Mouse (Mus musculus): ENCODE data around the gene Tspo2. TPM values are rescaled to one million over a fixed set of nuclear protein-coding genes. Genes with fewer than 3 reads are reported as not detected.

Gene Tspo2
- polyA plus RNA-seq, 1 experiment from 2014 or later, result 4.6 TPM

DNA sequence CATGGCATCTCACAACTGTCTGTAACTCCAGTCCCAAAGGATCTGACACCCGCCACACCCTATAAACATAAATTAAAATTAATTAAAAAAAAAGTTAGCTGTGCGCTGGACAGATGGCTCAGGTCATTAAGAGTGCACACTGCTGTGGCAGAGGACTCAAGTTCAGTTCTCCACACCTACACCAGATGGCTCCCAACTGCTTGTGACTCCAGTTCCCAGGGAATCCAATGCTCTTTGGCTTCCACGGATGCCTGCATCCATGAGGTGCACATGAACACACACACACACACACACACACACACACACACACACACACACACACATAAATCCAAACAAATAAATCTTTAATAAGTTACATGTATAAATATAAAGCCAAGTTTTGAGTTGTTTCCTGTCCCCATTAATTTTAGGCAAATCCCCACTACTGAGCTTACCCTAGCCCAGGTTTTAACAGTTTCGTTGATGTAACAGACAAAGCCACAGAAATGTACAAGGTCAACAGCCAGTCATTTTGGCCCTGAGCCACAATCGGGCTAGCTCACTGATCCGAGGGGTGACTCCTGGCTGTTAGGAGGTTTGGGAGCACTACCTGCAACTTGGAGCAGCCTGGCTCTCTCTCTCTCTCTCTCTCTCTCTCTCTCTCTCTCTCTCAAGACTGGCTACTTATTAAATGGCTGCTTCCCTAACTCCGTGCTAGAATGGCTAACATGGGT lies 8.4 kb downstream of the Tspo2 start:
- H3K4me3 ChIP-seq (replicated peaks; ENCODE audit: low read depth, low read length), result no peak overlapping the region
- no peaks in the 10 kb centered on the region for H3K4me1 ChIP-seq (ENCODE audit: control insufficient read depth, insufficient read depth, low read length)
- no peaks in the 10 kb centered on the region for H3K36me3 ChIP-seq (ENCODE audit: control insufficient read depth, insufficient read depth, low read length)
- no peak overlapping the region for H3K9ac ChIP-seq (replicated peaks; ENCODE audit: low read length)
- no peak for ATAC-seq (ENCODE audit: low FRiP score, low TSS enrichment)
- peak; percentile 26 for DNase-seq
- WGBS, result 75% methylated on average over 7 of the region's 7 CpGs
- no peak overlapping the region for H3K27ac ChIP-seq (replicated peaks; ENCODE audit: low read depth, low read length)
- no peaks in the 10 kb centered on the region for H3K9me3 ChIP-seq (ENCODE audit: control insufficient read depth, low read length)
- H3K27me3 ChIP-seq (ENCODE audit: control insufficient read depth, insufficient read depth, low read length), result no peaks in the 10 kb centered on the region
- H3K4me2 ChIP-seq (ENCODE audit: low read length), result no peak overlapping the region

DNA sequence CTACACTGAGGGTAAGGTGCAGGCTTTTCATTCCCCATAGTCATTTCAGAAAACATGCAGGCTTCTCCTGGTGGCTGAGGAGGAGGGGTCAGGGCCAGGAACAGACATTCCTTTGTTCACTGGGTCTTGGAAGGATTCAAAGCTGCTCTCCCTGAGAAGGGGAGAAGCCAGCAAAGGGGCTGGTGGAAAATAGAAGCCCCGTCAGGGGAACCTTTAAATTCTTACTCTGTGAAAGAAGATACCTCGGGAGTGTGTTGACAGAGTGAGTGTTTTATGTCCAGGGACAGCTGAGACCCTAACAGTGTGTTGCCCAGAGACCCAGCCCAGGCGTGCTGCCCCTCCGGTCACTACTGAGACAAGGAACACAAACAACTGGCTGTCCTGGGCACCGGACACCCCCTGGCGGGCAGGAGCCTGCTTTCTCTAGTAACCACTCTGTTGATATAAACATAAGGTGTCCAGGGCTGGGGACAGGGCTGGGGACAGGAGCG lies 13.9 kb downstream of the Tspo2 start:
- Histone ChIP-seq H3K27me3 (ENCODE audit: control insufficient read depth, insufficient read depth, low read length) (no peaks in the 10 kb centered on the region), H3K4me3 (replicated peaks; ENCODE audit: low read depth, low read length) (no peak overlapping the region), H3K4me2 (ENCODE audit: low read length) (no peak overlapping the region), H3K4me1 (ENCODE audit: control insufficient read depth, insufficient read depth, low read length) (0 out of 2 replicates have a peak, but pooled peaks cover 2% of the 10 kb centered on the region), H3K36me3 (ENCODE audit: control insufficient read depth, insufficient read depth, low read length) (no peaks in the 10 kb centered on the region), H3K27ac (replicated peaks; ENCODE audit: low read depth, low read length) (no peak overlapping the region), H3K9ac (replicated peaks; ENCODE audit: low read length) (no peak overlapping the region), H3K9me3 (ENCODE audit: control insufficient read depth, low read length) (no peaks in the 10 kb centered on the region)
- ATAC-seq (ENCODE audit: low FRiP score, low TSS enrichment), result no peak
- DNase-seq, result no peak
- 39% methylated on average over 7 of the region's 7 CpGs for WGBS

DNA sequence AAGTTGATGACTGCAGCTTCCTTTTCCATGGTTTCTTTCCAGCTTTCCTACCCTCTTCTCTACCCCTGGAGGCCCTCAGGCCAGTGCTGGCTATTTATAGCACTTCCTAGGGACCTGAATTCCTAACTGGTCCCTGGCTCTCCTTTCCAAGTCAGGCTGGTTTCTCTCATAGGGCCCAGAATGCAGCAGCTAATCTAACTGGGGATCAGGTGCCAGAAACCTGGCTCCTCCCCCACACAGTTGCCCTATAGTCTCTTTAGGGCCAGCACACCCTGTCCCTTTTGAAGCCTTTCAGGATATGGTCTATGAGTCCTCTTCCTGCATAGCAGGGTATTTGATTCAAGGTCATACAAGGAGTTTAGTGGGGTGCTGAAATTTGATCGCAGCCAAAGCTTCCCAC lies 14.8 kb downstream of the Tspo2 start:
- Histone ChIP-seq H3K27ac (replicated peaks; ENCODE audit: low read depth, low read length) (no peak overlapping the region), H3K36me3 (ENCODE audit: control insufficient read depth, insufficient read depth, low read length) (no peaks in the 10 kb centered on the region), H3K9ac (replicated peaks; ENCODE audit: low read length) (no peak overlapping the region), H3K4me3 (replicated peaks; ENCODE audit: low read depth, low read length) (no peak overlapping the region), H3K9me3 (ENCODE audit: control insufficient read depth, low read length) (no peaks in the 10 kb centered on the region), H3K27me3 (ENCODE audit: control insufficient read depth, insufficient read depth, low read length) (no peaks in the 10 kb centered on the region), H3K4me2 (ENCODE audit: low read length) (no peak overlapping the region), H3K4me1 (ENCODE audit: control insufficient read depth, insufficient read depth, low read length) (0 out of 2 replicates have a peak, but pooled peaks cover 4% of the 10 kb centered on the region)
- ATAC-seq (ENCODE audit: low FRiP score, low TSS enrichment) (no peak), DNase-seq (no peak)
- 88% methylated on average over 1 of the region's 1 CpGs for WGBS

DNA sequence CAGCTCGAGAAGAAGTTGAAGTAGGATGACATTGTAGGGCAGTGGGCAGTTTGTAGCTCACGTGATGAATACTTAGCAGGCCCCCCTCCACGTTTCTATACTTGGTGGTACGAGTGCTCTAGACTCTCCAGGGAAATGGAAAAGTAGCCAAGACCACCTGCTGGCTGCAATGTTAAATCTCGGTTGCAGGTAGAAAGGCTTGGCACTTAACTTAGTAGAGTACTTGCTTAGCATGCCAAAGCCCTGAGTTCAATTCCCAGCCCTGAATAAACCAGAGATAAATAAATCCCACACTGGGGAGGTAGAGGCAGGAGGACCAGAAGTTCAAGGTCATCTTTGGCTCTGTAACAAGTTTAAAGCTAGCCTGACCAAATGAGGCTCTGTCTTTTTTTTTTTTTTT lies 16.8 kb downstream of the Tspo2 start:
- H3K4me2 ChIP-seq (ENCODE audit: low read length), result no peak overlapping the region
- WGBS, result 76% methylated on average over 5 of the region's 5 CpGs
- no peak for ATAC-seq (ENCODE audit: low FRiP score, low TSS enrichment)
- H3K27ac ChIP-seq (replicated peaks; ENCODE audit: low read depth, low read length), result no peak overlapping the region
- no peak overlapping the region for H3K9ac ChIP-seq (replicated peaks; ENCODE audit: low read length)
- no peaks in the 10 kb centered on the region for H3K9me3 ChIP-seq (ENCODE audit: control insufficient read depth, low read length)
- H3K4me3 ChIP-seq (replicated peaks; ENCODE audit: low read depth, low read length), result no peak overlapping the region
- H3K4me1 ChIP-seq (ENCODE audit: control insufficient read depth, insufficient read depth, low read length), result 0 out of 2 replicates have a peak, but pooled peaks cover 4% of the 10 kb centered on the region
- no peak for DNase-seq
- H3K36me3 ChIP-seq (ENCODE audit: control insufficient read depth, insufficient read depth, low read length), result no peaks in the 10 kb centered on the region
- no peaks in the 10 kb centered on the region for H3K27me3 ChIP-seq (ENCODE audit: control insufficient read depth, insufficient read depth, low read length)

DNA sequence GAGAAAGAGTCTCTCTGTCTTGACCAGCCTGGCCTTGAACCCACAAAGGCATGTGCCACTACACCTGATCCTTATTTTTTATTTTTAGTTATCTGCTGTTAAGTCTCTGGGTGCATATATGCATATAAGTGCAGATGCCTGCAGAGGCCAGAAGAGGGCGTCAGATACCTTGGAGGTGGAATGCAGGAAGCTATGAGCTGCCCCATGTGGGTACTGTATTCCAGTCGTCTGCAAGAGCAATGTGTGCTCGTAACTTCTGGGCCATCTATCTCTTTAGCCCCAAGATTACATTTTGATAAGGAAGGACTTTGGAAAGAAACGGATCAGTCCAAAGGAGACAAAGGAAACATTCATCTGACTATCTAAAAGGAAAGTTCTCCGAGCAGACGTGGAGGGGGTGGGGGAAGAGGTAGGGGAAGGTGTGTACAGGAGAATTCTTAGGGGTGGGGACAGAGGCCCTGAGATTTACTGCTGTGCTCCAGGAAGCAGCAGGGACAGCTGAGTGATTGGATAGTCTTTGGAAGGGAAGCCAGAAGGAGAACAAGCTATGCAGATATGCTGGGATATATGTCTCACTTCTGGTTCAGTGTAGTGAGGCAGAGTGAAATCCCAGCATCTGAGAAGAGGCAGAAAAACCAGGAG lies 17.5 kb downstream of the Tspo2 start:
- ATAC-seq (ENCODE audit: low FRiP score, low TSS enrichment), result no peak
- Histone ChIP-seq H3K9me3 (ENCODE audit: control insufficient read depth, low read length) (no peaks in the 10 kb centered on the region), H3K4me2 (ENCODE audit: low read length) (no peak overlapping the region), H3K9ac (replicated peaks; ENCODE audit: low read length) (no peak overlapping the region), H3K4me1 (ENCODE audit: control insufficient read depth, insufficient read depth, low read length) (0 out of 2 replicates have a peak, but pooled peaks cover 4% of the 10 kb centered on the region), H3K4me3 (replicated peaks; ENCODE audit: low read depth, low read length) (no peak overlapping the region), H3K27me3 (ENCODE audit: control insufficient read depth, insufficient read depth, low read length) (no peaks in the 10 kb centered on the region), H3K36me3 (ENCODE audit: control insufficient read depth, insufficient read depth, low read length) (no peaks in the 10 kb centered on the region), H3K27ac (replicated peaks; ENCODE audit: low read depth, low read length) (no peak overlapping the region)
- 78% methylated on average over 6 of the region's 6 CpGs for WGBS
- no peak for DNase-seq

DNA sequence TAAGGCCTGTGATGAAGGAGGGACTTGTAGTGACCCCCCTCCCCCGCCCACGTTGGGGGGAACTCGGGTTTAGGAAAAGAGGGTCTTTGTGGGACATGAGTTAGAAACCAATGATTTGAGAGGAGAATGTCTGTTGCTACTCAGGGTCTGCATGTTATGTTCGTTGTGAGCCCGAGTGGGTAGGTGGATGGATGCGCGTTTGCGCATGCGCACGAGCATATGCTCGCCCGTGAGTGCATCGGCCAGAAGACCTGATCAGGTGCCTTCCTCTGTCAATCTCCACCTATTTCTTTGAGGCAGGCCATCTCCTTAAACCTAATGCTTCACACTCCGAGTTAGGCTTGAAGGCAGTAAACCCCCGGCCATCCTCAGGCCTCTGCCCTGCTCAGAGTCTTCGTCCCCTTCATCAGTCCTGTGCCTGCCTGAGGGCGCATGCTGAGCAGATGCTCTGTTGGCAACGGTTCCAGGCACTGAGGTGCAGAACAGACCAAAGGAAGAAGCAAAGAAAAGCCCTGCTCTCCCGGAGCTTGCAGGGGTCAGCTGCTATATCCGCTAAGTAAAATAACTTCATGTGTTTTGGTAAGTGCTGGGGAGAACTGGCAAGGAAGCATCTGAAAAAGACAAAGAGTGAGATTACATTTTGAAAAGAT lies 18.2 kb downstream of the Tspo2 start:
- no peak overlapping the region for H3K27ac ChIP-seq (replicated peaks; ENCODE audit: low read depth, low read length)
- WGBS, result 85% methylated on average over 20 of the region's 20 CpGs
- H3K27me3 ChIP-seq (ENCODE audit: control insufficient read depth, insufficient read depth, low read length), result no peaks in the 10 kb centered on the region

DNA sequence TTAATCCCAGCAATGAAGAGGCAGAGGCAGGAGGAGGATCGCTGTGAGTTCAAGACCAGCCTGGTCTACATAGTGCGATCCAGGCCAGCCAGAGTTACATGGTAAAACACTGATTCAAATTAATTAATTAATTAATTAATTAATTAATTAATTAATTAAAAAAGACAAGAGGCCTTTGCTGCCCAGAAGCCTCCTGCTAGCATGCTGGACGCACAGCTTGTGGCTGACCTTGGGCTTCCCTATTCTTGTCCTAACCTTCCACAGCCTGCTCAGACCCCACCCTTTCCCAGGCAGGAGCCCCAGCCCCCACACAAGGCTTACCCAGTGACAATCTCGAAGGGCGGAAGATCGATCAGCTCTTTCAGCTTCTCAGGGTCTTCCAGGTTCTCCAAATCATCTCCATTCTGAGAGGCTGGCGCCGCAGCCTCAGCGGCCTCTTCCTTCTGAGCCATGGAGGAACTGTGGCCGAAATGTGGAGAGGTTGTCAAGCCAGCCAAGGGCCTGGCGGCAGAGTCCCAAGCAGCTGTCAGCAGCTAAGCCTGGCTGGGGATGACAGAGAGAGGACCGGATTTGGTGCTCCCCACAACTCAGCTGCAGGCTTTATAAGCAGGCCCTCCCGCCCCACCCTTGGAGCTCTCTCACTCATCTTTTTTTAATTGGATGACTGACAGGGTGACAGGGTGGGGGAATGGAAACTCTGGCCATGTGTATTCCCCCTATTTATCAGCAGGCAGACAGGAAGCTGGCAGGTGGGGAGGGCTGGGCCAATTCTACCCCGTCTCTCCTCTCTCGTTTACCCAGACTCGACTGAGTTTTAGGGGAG lies 19.0 kb downstream of the Tspo2 start, which contains the start of gene Apobec2:
Apobec2 (minus strand) TSS at position 773 of the 823 bp plus-strand sequence.
- no peaks in the 10 kb centered on the region for H3K27me3 ChIP-seq (ENCODE audit: control insufficient read depth, insufficient read depth, low read length)
- no peaks in the 10 kb centered on the region for H3K36me3 ChIP-seq (ENCODE audit: control insufficient read depth, insufficient read depth, low read length)
- ATAC-seq (ENCODE audit: low FRiP score, low TSS enrichment) (no peak), DNase-seq (peak; percentile 29)
- no peak within 1 kb of the TSS for H3K9ac ChIP-seq (replicated peaks; ENCODE audit: low read length)
- 0 out of 2 replicates have a peak, but pooled peaks cover 4% of the 10 kb centered on the region for H3K4me1 ChIP-seq (ENCODE audit: control insufficient read depth, insufficient read depth, low read length)
- no peak within 1 kb of the TSS for H3K4me2 ChIP-seq (ENCODE audit: low read length)
- 70% methylated on average over 16 of the region's 16 CpGs for WGBS
- H3K27ac ChIP-seq (replicated peaks; ENCODE audit: low read depth, low read length), result no peak within 1 kb of the TSS
- no peak within 1 kb of the TSS for H3K4me3 ChIP-seq (replicated peaks; ENCODE audit: low read depth, low read length)
- no peaks in the 10 kb centered on the region for H3K9me3 ChIP-seq (ENCODE audit: control insufficient read depth, low read length)

More for the DNA sequence above, 18.2 kb downstream of the Tspo2 start:
- DNase-seq (no peak), ATAC-seq (ENCODE audit: low FRiP score, low TSS enrichment) (no peak)
- Histone ChIP-seq H3K4me3 (replicated peaks; ENCODE audit: low read depth, low read length) (no peak overlapping the region), H3K36me3 (ENCODE audit: control insufficient read depth, insufficient read depth, low read length) (no peaks in the 10 kb centered on the region), H3K4me1 (ENCODE audit: control insufficient read depth, insufficient read depth, low read length) (0 out of 2 replicates have a peak, but pooled peaks cover 4% of the 10 kb centered on the region), H3K9ac (replicated peaks; ENCODE audit: low read length) (no peak overlapping the region), H3K4me2 (ENCODE audit: low read length) (no peak overlapping the region), H3K9me3 (ENCODE audit: control insufficient read depth, low read length) (no peaks in the 10 kb centered on the region)

DNA sequence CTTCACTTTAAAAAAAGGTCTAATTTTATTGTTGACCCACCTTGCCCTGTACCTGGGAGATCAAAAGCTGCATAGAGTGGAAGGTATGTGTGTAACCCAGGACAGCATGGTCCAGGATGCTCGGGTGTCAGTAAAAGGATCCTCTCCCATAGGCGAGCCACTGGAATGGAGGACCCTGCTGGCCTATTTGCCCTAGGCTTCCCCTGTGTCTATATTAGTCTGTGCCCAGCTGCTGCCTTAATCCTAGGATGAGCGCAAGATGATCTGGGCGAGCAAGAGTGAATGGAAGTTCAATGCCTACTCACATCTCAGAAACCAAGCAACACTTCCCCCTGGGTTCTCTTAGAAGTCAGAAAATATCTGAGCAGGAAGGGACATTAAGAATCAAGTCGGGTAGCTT lies 20.3 kb downstream of the Tspo2 start:
- no peaks in the 10 kb centered on the region for H3K9me3 ChIP-seq (ENCODE audit: control insufficient read depth, low read length)
- H3K4me1 ChIP-seq (ENCODE audit: control insufficient read depth, insufficient read depth, low read length), result 0 out of 2 replicates have a peak, but pooled peaks cover 4% of the 10 kb centered on the region
- H3K4me3 ChIP-seq (replicated peaks; ENCODE audit: low read depth, low read length), result no peak overlapping the region
- no peak overlapping the region for H3K9ac ChIP-seq (replicated peaks; ENCODE audit: low read length)
- no peak for DNase-seq
- ATAC-seq (ENCODE audit: low FRiP score, low TSS enrichment), result no peak
- no peaks in the 10 kb centered on the region for H3K36me3 ChIP-seq (ENCODE audit: control insufficient read depth, insufficient read depth, low read length)
- no peak overlapping the region for H3K27ac ChIP-seq (replicated peaks; ENCODE audit: low read depth, low read length)
- H3K4me2 ChIP-seq (ENCODE audit: low read length), result no peak overlapping the region
- no peaks in the 10 kb centered on the region for H3K27me3 ChIP-seq (ENCODE audit: control insufficient read depth, insufficient read depth, low read length)
- WGBS, result 73% methylated on average over 5 of the region's 5 CpGs
